Mouse (Mus musculus) midbrain, embryonic 14.5 days (tissue): ENCODE measurements around the gene Dusp16. TPM values are rescaled to one million over a fixed set of nuclear protein-coding genes. Genes with fewer than 3 reads are reported as not detected.

ENCODE experiments used
- ATAC-seq: fragments of 200-750 bp; cut with Nextera tagmentation; 2 replicates; pipeline ENCODE4 v1.8.0; 2017; ENCODE audit warnings: moderate number of reproducible peaks, moderate library complexity; ENCODE audit not compliant: low FRiP score, low TSS enrichment
- DNase-seq: peaks from one replicate; pipeline ENCODE4 v3.0.0-alpha.2; 2015
- H3K27ac ChIP-seq: fragments of 300-500 bp; sonication (generic); replicated peaks from 2 replicates; pipeline ENCODE4 v1.5.1; 2014; ENCODE audit warnings: mild to moderate bottlenecking, low read depth, low read length, moderate library complexity
- H3K27me3 ChIP-seq: fragments of 300-500 bp; sonication (generic); 2 replicates; pipeline ENCODE4 v1.6.1; 2014; ENCODE audit warnings: low read length, control low read depth, mixed read lengths; ENCODE audit not compliant: control insufficient read depth, insufficient read depth
- H3K36me3 ChIP-seq: fragments of 300-500 bp; sonication (generic); 2 replicates; pipeline ENCODE4 v1.6.1; 2014; ENCODE audit warnings: low read length, control low read depth; ENCODE audit not compliant: control insufficient read depth, insufficient read depth
- H3K4me1 ChIP-seq: fragments of 300-500 bp; sonication (generic); 2 replicates; pipeline ENCODE4 v1.6.1; 2014; ENCODE audit warnings: mild to moderate bottlenecking, antibody characterized with exemption, low read length, control low read depth; ENCODE audit not compliant: control insufficient read depth, insufficient read depth
- H3K4me2 ChIP-seq: fragments of 300-500 bp; sonication (generic); 2 replicates; pipeline ENCODE4 v1.6.1; 2014; ENCODE audit warnings: mild to moderate bottlenecking, low read length, moderate library complexity
- H3K4me3 ChIP-seq: fragments of 300-500 bp; sonication (generic); replicated peaks from 2 replicates; pipeline ENCODE4 v1.5.1; 2014; ENCODE audit warnings: low read depth, low read length
- H3K9ac ChIP-seq: fragments of 300-500 bp; sonication (generic); replicated peaks from 2 replicates; pipeline ENCODE4 v1.6.1; 2014; ENCODE audit warnings: mild to moderate bottlenecking, low read length, moderate library complexity
- H3K9me3 ChIP-seq: fragments of 300-500 bp; sonication (generic); 2 replicates; pipeline ENCODE4 v1.6.1; 2016; ENCODE audit warnings: low read length, control low read depth, mixed read lengths; ENCODE audit not compliant: control insufficient read depth
- WGBS: fragments of 180-500 bp; shearing (Covaris S2); extraction: QIAGEN DNeasy Blood & Tissue Kit; methylation state at CpG from one replicate; pipeline ENCODE4 v1.1.7; 2014; 5-methylcytosine and 5-hydroxymethylcytosine counted together
- polyA plus RNA-seq: library from polyadenylated mRNA; unstranded; fragments of >200 nt; fragmentation: Nextera tagmentation; extraction: Ambion mirVana; gene quantifications from 2 replicates; pipeline ENCODE4 v1.2.1, GENCODE M21; 2014

Gene Dusp16
- polyA plus RNA-seq, 1 experiment from 2014 or later, result 5.5 TPM

DNA sequence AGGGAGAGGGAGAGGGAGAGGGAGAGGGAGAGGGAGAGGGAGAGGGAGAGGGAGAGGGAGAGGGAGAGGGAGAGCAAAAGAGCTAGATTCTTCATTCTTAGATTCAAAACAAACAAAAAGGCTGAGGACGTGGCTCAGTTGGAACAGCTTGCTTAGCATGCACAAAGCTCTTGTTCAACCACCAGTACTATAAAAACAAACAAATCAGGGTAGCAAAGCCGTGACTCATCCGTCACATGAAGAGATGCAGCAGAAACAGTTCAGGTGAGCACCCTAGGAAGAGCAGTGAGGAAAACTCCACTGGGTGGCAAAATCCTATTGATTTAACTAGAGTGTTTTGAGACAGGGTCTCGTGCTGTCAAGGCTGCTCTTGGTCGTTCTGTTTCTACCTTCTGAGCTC, 27.3 kb upstream of the Dusp16 start:
- no peak overlapping the region for H3K4me3 ChIP-seq
- no peaks in the 10 kb centered on the region for H3K27me3 ChIP-seq
- no peaks in the 10 kb centered on the region for H3K9me3 ChIP-seq
- H3K9ac ChIP-seq, result no peak overlapping the region
- ATAC-seq (no peak), DNase-seq (no peak)
- 62% methylated on average over 5 of the region's 5 CpGs for WGBS
- H3K27ac ChIP-seq, result no peak overlapping the region
- H3K4me2 ChIP-seq, result no peak overlapping the region
- no peaks in the 10 kb centered on the region for H3K4me1 ChIP-seq
- no peaks in the 10 kb centered on the region for H3K36me3 ChIP-seq

DNA sequence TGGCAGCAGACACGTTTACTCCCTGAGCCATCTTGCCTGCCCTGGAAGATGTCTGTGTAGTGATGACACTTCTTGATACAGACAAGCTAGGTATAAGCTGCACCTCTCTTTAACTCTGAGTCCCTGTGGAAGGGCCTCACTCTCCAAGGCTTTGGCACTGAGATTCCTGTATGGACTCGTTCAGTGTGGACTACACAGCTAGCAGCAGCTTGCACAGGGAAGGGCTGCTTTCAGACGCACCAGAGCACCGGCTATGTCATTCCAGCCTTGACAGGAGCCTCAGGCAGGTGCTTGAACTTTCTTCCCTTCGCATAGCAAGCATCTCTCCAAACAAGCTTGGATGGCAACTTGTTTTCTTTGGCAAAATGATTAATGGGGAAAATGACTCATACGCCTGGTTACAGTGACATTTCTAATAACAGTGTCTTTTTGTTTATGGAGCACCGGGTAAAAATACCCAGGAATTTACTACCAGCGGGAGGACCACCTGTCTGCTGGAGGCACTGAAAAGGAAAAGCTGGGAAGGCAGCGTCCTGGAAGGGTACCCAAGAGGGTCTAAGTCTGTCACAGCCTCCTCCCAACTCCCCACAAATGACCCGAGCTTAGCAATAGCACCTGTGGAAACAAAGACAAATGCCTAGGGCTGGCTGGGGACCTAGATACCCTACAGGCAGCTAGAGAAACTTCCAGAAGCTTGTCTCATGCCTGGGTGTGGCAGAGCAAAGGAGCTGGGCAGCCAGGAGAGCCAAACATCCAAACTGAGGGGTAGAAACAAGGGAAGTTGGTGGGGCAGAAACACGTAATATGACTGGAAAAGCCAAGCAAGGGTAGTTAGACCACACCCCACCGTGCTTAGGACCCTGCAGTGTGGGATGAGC, 24.9 kb upstream of the Dusp16 start:
- H3K9me3 ChIP-seq, result no peaks in the 10 kb centered on the region
- H3K9ac ChIP-seq, result no peak overlapping the region
- H3K36me3 ChIP-seq, result no peaks in the 10 kb centered on the region
- no peak overlapping the region for H3K4me2 ChIP-seq
- H3K27ac ChIP-seq, result no peak overlapping the region
- no peak for DNase-seq
- no peaks in the 10 kb centered on the region for H3K27me3 ChIP-seq
- ATAC-seq, result no peak
- WGBS, result 77% methylated on average over 12 of the region's 12 CpGs
- H3K4me3 ChIP-seq, result no peak overlapping the region
- H3K4me1 ChIP-seq, result no peaks in the 10 kb centered on the region

DNA sequence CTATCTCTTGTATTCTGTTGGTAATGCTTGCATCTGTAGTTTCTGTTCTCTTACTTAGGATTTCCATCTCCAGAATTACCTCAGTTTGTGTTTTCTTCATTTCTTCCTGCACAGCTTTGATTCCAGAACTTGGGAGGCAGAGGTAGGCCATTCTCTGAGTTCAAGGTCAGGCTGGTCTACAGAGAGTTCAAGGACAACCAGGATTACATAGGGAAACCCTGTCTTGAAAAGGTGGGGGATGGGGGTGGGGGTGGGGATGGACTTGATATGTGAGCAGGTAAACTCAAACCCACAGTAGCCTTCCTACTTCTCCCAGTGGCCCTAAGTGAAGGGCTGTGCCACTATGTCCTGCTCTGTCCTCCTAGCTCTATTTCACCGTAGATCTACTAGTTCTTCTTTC, 20.6 kb upstream of the Dusp16 start:
- no peaks in the 10 kb centered on the region for H3K9me3 ChIP-seq
- H3K4me3 ChIP-seq, result no peak overlapping the region
- WGBS, result 68% methylated on average over 1 of the region's 1 CpGs
- no peaks in the 10 kb centered on the region for H3K27me3 ChIP-seq
- H3K9ac ChIP-seq, result no peak overlapping the region
- no peak overlapping the region for H3K4me2 ChIP-seq
- H3K27ac ChIP-seq, result no peak overlapping the region
- no peaks in the 10 kb centered on the region for H3K4me1 ChIP-seq
- no peak for ATAC-seq
- H3K36me3 ChIP-seq, result no peaks in the 10 kb centered on the region
- DNase-seq, result no peak

DNA sequence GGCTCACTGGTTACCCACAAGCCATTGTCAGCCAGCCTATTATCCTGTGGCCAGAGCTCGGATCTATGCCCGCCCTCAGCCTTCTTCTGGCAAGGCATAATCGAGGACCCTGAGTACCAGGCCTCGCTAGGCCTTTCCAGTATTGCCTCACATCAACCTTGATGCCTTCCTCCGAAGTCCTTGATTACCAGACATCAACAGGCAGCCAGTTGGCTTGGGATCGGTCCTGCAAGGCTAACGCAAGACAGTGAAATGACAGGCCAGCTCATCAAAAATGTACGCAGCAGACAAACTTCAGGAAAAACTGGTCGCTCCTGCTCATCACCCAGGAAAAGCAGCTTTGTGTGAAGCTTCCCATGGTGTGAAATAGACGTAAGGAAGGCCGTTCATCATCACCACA, 15.4 kb upstream of the Dusp16 start:
- Histone ChIP-seq H3K36me3 (no peaks in the 10 kb centered on the region), H3K4me1 (no peaks in the 10 kb centered on the region), H3K9ac (no peak overlapping the region), H3K27ac (no peak overlapping the region), H3K4me2 (no peak overlapping the region), H3K9me3 (no peaks in the 10 kb centered on the region), H3K4me3 (no peak overlapping the region), H3K27me3 (no peaks in the 10 kb centered on the region)
- ATAC-seq (no peak), DNase-seq (no peak)
- WGBS, result 87% methylated on average over 11 of the region's 11 CpGs

DNA sequence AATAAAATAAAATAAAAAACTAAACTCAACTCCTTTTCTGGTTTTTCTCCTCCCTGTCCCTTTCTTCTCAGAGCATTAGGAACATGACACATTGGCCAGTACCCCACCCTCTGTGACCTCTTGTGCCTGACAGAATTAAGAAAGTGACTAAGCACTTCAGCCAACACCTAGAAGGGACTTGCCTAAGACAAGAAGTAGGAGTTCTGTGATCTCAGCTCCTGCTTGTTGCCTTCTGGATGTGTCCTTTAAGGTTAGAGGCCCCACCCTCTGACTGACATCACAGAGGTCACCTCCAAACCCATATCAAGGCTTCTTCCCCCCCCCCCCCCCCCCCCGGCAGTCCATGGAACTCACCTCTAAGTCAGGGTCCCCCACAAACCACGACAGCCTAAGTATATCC, 14.7 kb upstream of the Dusp16 start:
- ATAC-seq (no peak), DNase-seq (no peak)
- 80% methylated on average over 1 of the region's 2 CpGs for WGBS
- Histone ChIP-seq H3K36me3 (no peaks in the 10 kb centered on the region), H3K9me3 (no peaks in the 10 kb centered on the region), H3K4me1 (no peaks in the 10 kb centered on the region), H3K4me3 (no peak overlapping the region), H3K27me3 (no peaks in the 10 kb centered on the region), H3K4me2 (no peak overlapping the region), H3K9ac (no peak overlapping the region), H3K27ac (no peak overlapping the region)

DNA sequence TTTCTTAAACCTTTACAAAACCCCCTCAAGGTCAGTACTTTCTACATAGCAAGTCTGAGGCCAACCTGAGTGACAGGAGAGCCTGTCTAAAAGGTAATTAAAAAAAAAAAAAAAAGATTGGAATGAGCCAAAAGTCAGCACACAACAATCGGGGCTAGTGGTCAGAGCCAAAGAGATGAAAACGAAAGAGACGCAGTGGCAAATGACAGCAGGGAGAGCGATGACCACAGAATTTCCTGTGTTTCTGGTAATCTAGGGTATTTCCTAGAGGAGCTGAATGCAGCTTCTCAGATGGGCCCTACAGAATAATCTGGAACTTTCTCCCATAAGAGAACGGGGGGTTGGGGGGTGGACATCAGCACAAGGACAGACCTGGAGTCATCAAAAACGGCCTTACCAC, 13.7 kb upstream of the Dusp16 start:
- no peaks in the 10 kb centered on the region for H3K36me3 ChIP-seq
- H3K9ac ChIP-seq, result no peak overlapping the region
- H3K4me3 ChIP-seq, result no peak overlapping the region
- no peak overlapping the region for H3K4me2 ChIP-seq
- ATAC-seq (no peak), DNase-seq (no peak)
- 93% methylated on average over 6 of the region's 6 CpGs for WGBS
- H3K27me3 ChIP-seq, result no peaks in the 10 kb centered on the region
- H3K9me3 ChIP-seq, result no peaks in the 10 kb centered on the region
- no peak overlapping the region for H3K27ac ChIP-seq
- H3K4me1 ChIP-seq, result no peaks in the 10 kb centered on the region

DNA sequence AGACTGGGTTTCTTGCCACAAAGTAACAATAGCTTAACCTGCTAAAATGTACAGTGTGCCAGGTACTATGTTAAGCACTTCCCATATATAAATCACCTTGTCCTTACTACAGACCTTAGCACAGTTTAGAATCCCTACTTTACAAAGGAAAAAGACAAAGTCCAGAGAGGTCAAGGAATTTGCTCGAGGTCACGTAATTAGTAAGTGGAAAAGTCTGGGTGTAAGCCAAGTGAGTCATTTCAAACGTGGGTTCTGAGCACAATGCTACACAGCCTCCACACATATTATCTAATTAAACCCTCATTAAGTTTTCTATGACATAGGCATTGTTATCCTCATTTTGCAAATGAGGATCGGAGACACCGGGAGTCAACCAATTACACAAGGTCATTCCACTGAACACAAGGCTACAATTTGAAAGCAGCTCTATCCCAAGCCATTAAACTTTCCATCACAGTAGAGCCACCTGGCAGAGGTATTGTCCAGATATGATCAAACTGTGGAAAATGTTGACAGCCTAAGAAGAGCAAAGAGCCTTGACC, 12.4 kb upstream of the Dusp16 start:
- no peak overlapping the region for H3K4me2 ChIP-seq
- WGBS, result 78% methylated on average over 5 of the region's 5 CpGs
- H3K4me1 ChIP-seq, result no peaks in the 10 kb centered on the region
- no peak overlapping the region for H3K4me3 ChIP-seq
- H3K27me3 ChIP-seq, result no peaks in the 10 kb centered on the region
- no peak overlapping the region for H3K27ac ChIP-seq
- H3K9ac ChIP-seq, result no peak overlapping the region
- no peaks in the 10 kb centered on the region for H3K9me3 ChIP-seq
- no peak for DNase-seq
- H3K36me3 ChIP-seq, result no peaks in the 10 kb centered on the region
- ATAC-seq, result no peak

DNA sequence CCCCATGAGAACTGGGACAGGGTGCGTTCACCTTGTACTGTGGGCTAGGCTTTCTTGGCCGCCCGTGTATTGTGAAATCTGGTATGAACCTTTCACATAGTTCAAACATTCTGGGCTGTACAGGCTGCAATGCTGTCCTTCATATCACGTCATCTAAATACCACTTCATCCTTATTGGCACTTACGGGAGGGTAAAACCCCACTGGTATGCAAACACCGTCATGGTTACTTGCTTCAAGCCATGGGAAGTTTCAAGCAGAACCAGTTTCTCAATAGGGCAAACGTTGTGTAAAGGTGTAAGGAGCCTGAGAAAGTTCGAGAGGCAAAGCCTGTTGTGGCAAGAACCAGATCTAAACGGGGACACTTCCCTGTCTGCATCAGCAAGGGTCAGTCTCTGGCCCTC, 10.2 kb upstream of the Dusp16 start:
- Histone ChIP-seq H3K36me3 (no peaks in the 10 kb centered on the region), H3K4me3 (no peak overlapping the region), H3K9ac (no peak overlapping the region), H3K27me3 (no peaks in the 10 kb centered on the region), H3K9me3 (no peaks in the 10 kb centered on the region), H3K27ac (no peak overlapping the region), H3K4me2 (no peak overlapping the region), H3K4me1 (no peaks in the 10 kb centered on the region)
- ATAC-seq, result no peak
- no peak for DNase-seq
- WGBS, result 79% methylated on average over 9 of the region's 9 CpGs

DNA sequence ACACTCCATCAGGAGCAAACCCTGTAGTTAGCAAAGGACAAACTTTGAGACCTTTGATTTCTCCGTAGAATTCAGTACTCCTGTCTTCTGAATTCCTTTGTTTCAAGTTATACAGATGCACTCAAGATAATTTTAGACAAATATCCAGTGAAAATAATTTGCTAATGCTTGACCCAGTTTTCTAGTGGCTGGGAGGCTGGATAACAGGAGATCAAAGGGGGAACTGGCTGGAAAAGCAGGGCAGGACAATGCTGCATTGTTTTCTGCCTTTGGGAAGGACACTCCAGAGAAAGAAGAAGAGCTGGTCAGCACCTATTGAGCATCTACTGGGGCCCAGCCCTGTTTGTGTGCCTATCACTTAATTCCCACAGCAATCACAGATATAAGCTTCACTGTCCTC, 9.1 kb upstream of the Dusp16 start:
- ATAC-seq (no peak), DNase-seq (no peak)
- Histone ChIP-seq H3K9ac (no peak overlapping the region), H3K27ac (no peak overlapping the region), H3K4me3 (no peak overlapping the region), H3K27me3 (no peaks in the 10 kb centered on the region), H3K9me3 (no peaks in the 10 kb centered on the region), H3K4me1 (no peaks in the 10 kb centered on the region), H3K36me3 (no peaks in the 10 kb centered on the region), H3K4me2 (no peak overlapping the region)
- WGBS, result 79% methylated on average over 1 of the region's 1 CpGs
